Mouse (Mus musculus): ENCODE results near the gene Olfr1188.
"Not testable (repeated sequence)": the region's sequence is repeated elsewhere in the genome, so short reads cannot be mapped to it uniquely, and the experiment has no call there.

Gene Olfr1188

DNA sequence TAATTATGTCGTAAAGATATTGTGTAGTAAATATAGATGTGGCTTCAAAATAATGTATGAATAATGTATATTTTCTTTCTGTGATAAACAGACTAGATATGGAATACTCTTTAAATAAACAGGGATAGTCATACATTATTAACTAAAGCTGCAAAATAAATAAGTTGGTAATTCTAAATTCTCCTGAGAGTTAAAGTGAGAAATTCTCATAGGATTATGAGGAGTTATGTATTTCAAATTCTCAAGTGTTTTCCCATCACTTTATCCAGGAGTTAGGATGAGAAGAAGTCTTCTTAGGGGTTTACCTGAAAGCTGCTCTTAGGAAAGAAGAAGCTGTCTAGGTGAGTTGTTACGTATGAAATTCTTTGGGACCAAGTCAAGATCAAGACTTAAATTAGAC, at the start of gene Olfr1188:
Olfr1188 (plus strand) TSS at position 301 of the 400 bp plus-strand sequence.
- DNase-seq = no peak

DNA sequence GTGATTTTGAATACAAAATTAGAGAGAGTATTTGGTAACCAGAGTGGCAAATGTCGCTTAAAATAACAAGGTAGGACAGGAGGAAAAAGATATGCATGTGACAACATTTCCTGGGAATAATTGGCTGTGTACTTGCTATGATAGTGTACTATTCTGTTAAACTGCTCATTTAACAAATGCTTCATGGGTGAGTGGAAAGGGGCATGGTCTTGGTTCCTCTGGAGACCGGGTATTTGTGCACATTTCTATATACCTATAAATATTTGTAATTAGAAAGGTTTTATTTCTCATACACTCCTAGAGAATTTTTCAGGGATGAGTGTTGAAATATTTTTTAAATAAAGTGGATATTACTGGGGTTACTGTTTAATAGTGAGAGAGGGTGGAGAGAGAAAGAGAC, 38.5 kb upstream of the Olfr1188 start, which contains the start of gene Olfr1186:
Olfr1186 (plus strand) TSS at position 301 of the 400 bp plus-strand sequence.
- DNase-seq = no peak

DNA sequence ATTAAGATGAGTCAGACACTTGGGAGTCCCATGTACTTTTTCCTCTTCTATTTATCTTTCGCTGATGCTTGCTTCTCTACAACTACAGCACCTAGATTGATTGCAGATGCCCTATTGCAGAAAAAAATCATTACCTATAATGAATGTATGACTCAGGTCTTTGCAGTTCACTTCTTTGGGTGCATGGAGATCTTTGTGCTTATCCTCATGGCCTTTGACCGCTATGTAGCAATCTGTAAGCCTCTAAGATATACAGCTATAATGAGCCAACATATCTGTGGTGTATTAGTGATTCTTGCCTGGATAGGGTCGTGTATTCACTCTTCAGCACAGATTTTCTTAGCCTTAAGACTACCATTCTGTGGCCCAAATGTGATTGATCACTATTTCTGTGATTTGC, 31.0 kb upstream of the Olfr1188 start:
- DNase-seq = no peak

DNA sequence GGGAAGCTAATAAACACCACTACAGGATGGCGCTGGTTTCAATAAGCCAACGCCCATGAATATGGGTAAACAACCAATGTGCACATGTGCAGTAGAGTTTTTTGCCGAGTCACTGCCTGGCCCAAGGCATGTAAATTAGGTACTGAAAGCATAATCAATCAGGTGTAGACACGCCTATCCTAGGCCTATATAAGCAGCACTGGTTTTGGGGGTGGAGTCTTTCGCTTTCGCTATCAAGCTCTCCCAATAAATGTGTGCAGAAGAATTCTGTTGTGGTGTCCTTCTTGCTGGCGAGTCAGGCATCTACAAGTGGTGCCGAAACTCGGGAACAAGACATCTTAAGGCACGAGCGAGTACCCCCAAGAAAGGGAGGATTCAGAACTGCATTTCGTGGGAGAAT, 16.0 kb downstream of the Olfr1188 start:
- DNase-seq = not testable (repeated sequence)

DNA sequence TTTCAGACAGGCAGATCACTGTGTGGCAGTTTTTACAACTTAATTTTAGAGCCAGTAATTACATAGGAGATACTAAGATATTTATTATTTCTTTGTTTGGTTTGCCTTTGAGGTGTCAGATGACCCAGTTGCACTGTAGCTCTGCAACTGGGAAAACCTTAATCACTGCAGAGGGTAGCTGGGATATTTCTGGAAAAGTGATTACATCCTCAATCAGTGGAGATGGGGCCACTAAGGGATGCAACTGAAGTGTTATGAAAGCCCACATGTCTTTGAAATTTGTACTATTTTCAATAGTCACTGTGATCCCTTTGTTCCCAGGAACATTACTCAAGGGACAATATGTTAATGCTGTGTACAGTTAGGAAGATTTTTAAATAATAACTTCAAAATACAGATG, 29.4 kb downstream of the Olfr1188 start, which contains the start of gene Olfr1189:
Olfr1189 (plus strand) TSS at position 301 of the 400 bp plus-strand sequence.
- no peak for DNase-seq

Measured in kidney, adult 18-20 months (tissue).